Mouse (Mus musculus): ENCODE measurements around the gene Ccdc71.

- TF ChIP-seq CTCF (IDR thresholded peaks at IDR 0.05) (no peak), POLR2A (IDR thresholded peaks at IDR 0.05; ENCODE audit: insufficient read depth, low read depth, low read length) (no peak), EP300 (IDR thresholded peaks at IDR 0.05; ENCODE audit: insufficient read depth, low read depth, low read length) (no peak)
Observed at GRCm38 (mm10) chr9:108451170-108451493, 9.2 kb upstream of the Ccdc71 start.
